Mouse (Mus musculus) thymus, postnatal 0 days (tissue): ENCODE data around the gene Foxj1. TPM values are rescaled to one million over a fixed set of nuclear protein-coding genes. Genes with fewer than 3 reads are reported as not detected.
"Not testable (repeated sequence)": the region's sequence is repeated elsewhere in the genome, so short reads cannot be mapped to it uniquely, and the experiment has no call there.

Source experiments
- DNase-seq: peaks from one replicate; pipeline ENCODE4 v3.0.0-alpha.2; 2015; ENCODE audit warnings: low spot score
- polyA plus RNA-seq: library from polyadenylated mRNA; unstranded; fragments of >200 nt; fragmentation: Nextera tagmentation; extraction: Ambion mirVana; gene quantifications from 2 replicates; pipeline ENCODE4 v1.2.1, GENCODE M21; 2015

Gene Foxj1
- polyA plus RNA-seq, result 1.3 and 1.5 TPM in 2 replicates

DNA sequence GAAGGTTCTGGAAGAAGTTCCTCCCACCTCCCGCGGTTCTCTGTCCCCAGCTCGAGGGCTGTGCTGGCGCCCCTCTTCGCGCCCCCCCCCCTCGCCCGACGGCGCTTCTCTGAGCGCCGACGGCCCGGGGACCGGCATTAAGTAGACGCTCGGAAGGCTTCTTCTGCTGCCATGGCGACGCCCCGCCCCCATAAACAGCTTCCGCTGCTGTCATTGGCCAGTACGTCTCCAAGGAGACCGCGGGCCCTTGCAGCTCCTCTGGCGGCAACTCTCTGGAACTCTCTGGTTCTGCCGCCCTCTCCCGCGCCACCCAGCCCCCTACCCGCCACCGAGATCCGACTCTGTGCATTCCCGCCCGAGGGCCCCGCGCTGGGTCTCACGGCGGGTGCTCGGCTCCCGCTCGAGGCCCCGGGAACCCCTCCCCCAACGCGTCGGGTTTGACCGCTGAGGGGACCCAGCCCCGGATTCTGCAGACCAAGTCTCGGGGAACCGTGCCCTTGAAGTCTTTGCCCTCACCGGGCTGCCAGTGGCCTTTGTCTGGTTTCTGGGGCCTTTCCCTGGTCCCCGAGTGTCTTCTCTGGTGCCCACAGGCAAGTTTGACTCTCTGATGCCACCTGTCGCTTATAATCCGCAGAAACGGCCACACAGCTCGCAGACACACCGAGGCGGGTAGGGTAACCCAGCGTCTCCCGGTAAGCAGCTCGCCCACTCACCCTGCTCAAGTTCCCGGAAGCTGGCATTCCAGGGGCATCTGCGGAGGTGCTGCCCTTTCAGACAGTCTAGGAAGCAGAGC lies at the start of gene Foxj1:
Foxj1 (minus strand) TSS at position 156 of the 793 bp plus-strand sequence.
- DNase-seq, result peak; percentile 95

DNA sequence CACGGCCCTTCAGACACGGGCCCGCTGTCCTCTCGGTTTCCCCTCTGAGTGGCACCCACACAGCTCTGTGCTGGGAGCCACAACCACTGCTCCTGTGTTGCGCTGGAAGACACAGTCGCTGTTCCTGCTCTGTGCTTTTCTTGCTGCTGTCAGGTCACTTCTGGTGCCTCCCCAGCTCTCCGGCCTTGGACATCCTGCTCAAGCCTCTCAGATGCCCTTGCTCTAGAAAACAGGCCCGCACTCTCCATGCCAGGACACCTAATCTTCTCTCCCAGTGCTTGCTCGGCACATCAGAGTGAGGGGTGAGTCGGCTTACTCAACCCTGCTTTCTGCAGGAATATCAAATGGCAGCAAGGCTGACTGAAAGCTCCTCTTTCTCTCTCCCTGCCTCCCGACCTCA lies 49.0 kb upstream of the Foxj1 start:
- DNase-seq, result no peak

DNA sequence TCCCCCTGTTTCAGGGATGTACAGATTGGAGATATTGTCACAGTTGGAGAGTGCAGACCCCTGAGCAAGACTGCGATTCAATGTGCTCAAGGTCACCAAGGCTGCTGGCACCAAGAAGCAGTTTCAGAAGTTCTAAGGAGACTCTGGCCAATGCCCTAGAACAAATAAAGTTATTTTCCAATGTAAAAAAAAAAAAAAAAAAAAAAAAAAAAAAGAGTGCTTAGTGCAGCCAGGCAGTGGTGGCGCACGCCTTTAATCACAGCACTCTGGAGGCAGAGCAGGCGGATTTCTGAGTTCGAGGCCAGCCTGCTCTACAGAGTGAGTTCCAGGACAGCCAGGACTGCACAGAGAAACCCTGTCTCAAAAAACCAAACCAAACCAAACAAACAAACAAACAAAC lies 47.9 kb upstream of the Foxj1 start:
- not testable (repeated sequence) for DNase-seq

DNA sequence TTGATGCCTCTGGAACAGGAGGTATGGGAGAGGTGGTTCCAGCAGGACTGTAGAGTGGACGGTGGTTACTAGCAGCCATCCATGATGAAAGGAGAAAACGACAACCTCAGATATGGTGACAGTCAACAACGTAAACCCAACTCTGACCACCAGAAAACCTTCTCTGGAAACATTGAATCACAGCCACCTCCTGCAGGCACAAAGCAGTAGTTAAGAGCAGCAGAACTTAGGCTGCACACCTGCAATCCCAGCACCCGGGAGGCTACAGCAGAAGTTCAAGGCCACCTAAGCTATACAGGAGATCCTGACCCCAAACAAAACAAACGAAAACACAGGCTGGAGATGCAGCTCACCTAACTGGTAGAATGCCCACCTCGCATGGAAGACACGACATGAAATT lies 45.6 kb upstream of the Foxj1 start:
- DNase-seq, result no peak

DNA sequence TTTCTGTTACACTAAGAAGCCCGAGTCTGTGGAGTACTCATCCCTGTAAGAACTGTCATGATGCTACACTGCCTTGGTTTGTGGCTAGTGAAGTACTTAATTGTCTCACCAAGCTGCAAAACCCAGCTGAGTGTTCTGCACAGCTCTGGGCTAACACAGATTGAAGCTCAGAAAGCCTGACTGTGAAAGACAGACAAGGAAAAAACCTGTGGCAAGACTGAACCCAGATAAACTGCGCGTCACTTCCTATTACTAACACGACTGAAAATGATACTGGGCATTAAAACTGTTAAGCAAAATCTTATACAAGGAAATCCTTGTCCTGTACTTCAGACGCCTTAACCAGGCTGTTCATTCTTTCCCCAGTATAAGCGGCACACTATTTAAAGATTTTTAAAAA lies 44.3 kb upstream of the Foxj1 start:
- no peak for DNase-seq

DNA sequence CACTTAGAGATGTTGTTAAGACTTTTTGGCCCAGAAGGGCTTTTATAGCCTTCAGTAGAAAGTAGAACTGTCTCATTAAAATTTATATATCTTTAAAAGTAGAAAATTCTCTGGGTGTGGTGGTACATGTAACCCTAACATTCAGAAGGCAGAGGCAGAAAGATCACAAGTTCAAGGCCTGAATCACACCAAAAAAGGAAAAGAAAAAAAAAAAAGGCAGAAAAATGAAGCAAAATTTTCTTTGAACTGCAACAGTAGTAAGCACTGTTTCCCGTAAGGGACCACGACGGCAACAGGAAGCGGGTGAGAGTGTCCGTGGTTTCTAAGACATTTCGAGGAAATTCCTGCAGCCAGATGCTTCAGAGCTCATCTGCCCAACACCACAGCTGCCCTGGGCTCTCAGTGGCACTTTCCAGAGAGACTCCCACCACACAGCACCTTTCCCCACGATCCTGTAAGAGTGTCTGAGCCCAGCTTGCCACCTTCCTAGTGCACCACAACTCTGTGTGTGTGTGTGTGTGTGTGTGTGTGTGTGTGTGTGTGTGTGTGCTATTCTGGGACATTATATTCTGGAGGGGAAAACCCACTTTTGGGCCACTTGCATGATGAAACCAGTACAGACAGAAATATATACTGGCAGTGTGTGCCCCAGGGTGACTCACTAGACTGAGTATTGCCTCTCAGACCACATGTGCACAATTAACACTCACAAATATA lies 41.9 kb upstream of the Foxj1 start:
- peak; percentile 73 for DNase-seq

DNA sequence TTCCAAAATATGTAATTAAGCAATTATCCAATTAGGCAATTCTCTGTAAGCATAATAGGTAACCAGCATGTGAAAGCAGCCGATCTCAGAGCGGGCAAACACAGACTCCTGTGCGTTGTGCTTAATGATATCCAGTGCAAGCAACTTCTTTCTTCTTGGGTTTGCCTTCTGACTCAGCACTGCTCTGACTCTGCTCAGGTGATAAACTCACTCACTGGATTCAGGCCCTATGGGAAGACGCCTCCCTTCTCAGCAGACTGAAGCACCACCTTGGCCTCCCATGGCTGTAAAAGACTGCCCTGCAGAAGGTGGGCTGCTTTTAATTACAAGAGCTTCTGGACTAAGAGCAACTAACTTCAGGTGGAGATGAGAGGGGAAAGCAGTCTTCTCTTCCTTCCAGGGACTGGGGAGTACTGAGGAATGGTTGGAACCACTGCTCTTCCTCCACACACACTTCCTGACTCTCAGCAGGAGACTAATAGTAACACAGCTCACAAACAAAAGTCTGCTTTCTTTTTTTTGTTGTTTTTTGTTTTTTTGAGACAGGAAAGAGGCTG lies 36.8 kb upstream of the Foxj1 start:
- no peak for DNase-seq

DNA sequence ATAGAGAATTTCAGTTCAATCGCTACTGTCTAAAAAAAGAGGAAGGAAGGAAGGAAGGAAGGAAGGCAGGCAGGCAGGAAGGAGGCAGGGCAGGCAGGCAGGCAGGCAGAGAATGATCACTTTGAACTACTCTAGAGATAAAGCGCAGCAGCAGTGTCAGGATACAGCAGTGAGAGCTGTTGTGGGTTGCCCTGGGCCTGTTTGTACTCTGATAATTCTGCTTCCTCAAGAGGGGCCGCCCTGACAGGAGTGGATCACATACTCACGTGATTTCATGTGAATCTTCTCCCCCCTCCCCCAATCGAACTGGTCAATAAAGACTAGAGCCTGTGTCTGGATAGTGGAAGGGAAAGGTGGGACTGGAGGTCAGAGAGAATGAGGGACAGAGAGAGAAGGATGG lies 34.4 kb upstream of the Foxj1 start:
- DNase-seq, result peak; percentile 66

DNA sequence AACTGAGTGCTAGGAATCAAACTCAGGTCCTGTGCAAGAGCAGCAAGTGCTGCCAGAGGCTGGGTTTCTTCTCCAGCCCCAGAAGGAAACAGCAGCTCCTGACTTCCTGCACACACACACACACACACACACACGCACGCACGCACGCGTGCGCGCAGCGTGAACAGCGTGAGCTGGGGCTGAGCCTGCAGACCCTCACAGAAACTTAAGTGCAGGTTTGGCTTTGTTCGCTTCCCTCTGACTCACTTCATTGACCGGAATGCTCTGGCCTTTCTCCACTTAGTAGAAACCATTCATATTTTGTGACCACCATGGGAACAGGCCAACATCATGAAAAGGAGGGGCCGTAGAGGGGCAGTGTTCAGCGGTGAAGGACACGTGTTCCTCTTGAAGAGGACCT lies 33.9 kb upstream of the Foxj1 start:
- peak; percentile 45 for DNase-seq

DNA sequence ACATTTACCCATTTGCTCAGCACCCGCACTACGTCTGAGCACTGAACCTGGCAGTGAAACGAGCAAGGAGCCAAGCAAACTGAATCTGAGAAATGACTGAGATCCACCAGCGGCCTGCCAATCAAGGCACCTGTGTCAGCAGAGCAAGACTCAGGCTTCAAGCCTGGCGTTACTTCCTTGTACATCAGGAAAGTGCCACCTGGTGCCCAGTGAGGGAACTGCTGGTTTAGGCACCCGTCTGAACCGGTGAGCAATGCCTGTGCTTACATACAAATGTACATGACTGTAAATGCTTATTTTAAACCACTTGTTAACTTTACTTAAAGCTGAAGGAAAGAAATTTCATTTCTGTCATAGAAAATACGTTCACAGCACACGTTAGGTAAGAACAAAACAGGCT lies 32.9 kb upstream of the Foxj1 start:
- peak; percentile 94 for DNase-seq

DNA sequence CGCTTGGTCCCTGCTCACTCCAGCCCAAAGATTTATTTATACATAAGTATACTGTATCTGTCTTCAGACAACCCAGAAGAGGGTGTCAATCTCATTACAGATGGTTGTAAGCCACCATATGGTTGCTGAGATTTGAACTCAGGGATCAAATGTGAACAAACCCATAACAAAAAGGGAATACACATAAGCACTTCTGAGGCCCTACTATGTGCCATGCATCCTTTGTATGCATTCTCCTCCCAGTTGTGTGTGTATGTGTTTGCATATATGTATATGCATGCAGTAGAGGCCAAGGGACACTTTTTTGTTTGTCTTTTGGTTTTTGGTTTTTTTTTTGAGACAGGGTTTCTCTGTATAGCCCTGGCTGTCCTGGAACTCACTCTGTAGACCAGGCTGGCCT lies 31.4 kb upstream of the Foxj1 start:
- no peak for DNase-seq

DNA sequence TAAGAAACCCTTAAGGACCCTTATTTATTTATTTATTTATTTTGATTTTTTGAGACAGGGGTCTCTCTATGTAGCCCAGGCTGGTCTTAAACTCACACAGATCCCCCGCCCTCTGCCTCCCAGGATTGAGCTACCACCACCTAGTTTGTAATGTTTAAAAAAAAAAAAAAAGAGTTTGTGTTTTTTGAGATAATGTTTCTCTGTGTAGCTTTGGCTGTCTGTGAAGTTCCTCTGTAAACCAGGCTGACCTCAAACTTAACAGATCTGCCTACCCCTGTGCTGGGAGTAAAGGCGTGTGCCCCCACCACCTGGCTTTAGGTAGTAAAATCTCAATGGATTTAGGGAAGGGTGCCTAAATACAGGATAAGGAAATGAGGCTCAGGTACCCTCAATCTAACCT lies 30.9 kb upstream of the Foxj1 start:
- DNase-seq, result no peak

DNA sequence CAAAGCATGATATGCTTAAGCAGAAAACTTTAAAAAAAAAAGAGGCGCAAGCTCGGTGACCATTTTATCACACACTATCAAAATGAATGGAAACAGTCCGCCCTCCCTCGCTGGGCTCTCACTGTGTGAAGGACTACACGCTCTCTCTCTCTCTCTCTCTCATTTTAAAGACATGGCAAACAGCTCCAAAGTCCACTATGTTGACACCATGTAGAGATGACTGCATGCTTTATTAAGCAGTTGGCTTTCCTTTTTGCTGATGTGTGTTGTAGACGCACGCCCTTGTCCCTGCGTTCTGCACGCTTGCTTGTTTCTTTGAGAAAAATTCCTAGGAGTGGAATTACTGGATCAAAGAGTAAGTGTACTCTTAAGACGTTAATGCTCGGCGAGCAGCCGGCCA lies 30.2 kb upstream of the Foxj1 start:
- no peak for DNase-seq

DNA sequence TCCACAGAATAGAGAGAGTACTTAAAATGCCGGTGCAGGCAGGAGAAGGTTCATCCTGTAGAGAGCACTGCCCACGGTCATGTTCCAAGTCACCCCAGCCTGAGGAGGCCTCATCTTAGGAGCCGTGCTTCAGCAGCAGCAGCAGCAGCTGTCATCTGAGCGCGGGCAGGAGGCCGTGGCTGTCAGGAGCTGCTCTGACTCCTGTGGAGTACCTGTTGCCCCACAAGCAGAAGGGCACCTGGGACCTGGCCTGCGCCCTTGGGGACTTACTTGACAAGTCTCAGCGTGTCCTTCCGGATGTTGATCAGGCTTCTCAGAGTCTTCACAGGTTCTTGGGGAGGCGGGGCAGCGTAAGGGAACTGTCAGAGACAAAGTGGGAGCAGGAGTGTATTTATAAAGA lies 26.8 kb upstream of the Foxj1 start:
- peak; percentile 58 for DNase-seq

DNA sequence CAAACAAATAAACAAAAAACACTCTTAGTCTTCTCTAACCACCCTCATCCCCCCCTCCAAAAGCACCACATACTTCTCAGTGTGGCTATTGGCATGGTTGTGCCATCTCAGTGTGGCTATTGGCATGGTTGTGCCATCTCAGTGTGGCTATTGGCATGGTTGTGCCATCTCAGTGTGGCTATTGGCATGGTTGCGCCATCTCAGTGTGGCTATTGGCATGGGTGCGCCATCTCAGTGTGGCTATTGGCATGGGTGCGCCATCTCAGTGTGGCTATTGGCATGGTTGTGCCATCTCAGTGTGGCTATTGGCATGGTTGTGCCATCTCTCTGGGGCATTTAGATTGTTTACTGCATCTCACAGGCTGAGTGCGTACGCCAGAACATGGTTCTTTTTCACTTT lies 25.7 kb upstream of the Foxj1 start:
- DNase-seq, result not testable (repeated sequence)

DNA sequence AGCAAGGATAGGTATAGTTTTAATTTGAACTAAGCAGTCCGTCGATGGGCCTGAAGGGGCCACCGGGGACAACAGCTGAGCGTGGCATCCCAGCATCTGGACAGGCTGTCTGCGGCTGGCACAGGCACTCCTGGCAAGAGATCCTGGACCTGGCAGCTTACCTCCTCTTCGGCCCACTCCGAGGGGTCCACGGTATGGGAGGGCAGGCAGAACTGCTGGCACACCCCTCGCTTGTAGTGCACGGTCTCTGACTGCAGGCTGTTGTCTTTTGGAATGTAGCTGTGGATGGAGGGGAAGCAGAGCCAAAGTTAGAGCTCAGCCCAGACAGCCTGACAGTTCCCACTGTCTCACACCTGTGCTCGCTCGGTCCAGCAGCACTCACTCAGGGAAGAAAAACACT lies 24.5 kb upstream of the Foxj1 start:
- DNase-seq, result no peak

DNA sequence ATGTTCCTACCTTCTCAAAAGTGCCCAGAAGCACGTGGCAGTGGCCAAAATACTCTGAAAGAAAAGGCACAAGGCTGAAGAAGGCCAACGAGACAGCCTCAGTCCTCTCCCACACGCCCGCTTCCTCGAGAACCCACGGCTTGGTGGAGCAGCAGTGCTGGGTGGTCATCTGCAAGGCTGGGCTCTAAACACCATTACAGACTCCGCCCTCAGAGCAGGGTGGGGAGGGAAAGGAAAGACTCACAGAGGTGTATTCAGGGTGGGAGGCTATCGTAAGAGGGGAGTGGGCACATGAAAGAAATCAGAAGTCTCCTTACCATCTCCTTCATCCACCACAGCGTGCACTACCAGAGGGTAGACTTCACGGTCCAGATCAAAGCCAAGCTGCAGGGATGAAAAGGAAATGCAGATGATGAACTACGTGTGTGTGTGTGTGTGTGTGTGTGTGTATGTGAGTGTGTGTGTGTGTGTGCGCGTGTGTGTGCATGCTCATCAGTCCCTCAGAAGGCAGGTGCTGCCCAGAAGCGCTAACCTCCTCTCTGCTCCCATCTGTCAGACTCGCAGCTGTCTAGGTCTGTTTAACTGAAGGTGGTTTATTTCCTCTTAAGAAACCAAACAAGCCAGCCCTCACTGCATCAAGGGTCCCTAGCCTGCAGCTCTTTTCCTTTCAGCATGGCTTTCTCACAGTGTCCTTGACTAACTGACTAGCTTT lies 23.9 kb upstream of the Foxj1 start:
- DNase-seq, result peak; percentile 88

DNA sequence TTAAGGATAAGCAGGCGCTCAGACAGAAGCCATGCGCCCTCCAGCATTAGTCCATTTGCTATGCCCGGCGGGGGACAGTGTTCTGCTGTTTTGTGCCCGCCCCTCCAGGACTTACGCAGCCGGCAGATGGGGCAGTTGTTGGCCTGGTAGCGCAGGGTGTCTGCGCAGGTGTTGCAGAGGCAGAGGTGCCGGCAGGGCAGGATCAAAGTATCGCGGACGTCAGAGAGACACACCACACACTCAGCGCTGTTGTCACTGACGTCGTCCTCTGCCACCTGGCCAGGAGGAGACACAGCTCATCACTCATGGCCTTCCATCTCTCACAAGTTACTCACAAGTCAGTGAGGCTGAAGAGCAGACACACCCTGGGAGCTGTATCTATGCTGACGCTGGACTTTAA lies 19.3 kb upstream of the Foxj1 start:
- peak; percentile 88 for DNase-seq

DNA sequence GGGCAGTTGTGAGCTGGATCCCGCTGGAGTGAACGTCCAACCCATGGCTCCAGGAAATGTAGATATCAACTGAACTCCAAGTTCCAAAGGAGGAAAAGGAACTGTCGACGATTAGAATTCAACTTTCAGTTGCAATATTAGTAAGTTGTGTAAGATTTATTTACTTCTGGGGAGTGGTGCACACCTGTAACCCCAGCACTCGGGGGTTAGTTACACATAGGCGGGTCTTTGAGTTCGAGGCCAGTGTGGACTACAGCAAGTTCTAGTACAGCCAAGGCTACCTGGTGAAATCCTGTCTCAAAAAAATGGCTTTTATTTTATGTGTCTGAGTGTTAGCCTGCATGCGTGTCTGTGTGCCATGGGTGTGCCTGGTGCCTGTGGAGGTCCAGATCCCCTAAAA lies 18.3 kb upstream of the Foxj1 start:
- DNase-seq, result no peak

DNA sequence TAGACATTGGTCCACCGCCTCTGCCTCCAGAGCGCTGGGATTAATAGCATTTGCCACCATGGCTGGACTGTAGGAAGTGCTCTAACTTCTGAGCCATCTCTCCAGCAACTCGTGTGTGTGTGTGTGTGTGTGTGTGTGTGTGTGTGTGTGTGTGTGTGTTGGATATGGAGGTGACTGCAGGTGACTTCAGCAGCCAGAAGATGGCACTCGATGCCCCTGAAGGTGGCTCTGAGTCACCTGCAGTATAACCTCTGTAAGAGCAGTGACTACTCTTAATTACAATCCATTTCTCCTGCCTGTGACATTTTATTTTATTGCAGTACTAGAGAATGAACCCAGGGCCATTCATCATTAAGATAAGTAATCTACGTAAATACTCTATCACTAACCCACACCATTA lies 16.1 kb upstream of the Foxj1 start:
- DNase-seq, result no peak

DNA sequence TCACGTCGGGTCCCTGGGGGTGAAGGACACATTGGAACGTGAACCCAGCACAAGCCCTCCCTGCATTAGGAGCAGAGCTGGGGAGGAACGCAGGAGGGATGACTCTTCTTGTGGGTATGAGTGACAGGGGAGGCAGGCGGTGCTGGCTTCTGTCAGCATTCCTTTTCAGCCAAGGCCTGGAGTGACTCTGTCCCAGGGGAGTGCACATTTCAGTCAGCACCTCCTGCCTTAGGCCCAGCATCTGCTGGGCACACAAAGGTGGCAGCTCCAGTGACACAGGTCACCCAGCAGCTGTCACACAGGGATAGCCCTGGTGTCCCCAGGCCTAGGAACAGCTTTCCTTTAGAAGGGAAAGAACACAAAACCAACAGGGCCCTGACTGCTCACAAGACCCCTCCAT lies 12.8 kb upstream of the Foxj1 start:
- DNase-seq, result no peak

DNA sequence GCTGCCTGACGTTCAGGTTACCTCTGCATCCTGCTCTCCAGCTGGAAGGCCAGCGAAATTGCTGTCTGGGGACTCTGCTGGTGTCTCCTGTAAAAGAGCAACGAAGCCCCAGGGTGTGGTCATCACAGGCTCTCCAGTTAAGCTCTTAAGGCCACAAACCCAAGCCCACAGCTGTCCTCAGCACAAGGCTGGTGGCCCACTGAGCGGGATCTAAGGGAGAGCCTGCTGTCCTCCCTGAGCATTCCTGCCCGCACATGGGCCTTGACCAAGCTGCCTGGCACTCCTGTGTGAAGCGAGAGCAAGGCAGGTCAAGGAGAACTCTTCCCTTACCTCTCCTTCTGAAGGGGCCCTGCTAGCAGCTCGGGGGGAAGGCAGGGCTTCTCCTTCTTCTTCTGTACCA lies 11.8 kb upstream of the Foxj1 start:
- DNase-seq, result no peak
